In the genomic region with DNA sequence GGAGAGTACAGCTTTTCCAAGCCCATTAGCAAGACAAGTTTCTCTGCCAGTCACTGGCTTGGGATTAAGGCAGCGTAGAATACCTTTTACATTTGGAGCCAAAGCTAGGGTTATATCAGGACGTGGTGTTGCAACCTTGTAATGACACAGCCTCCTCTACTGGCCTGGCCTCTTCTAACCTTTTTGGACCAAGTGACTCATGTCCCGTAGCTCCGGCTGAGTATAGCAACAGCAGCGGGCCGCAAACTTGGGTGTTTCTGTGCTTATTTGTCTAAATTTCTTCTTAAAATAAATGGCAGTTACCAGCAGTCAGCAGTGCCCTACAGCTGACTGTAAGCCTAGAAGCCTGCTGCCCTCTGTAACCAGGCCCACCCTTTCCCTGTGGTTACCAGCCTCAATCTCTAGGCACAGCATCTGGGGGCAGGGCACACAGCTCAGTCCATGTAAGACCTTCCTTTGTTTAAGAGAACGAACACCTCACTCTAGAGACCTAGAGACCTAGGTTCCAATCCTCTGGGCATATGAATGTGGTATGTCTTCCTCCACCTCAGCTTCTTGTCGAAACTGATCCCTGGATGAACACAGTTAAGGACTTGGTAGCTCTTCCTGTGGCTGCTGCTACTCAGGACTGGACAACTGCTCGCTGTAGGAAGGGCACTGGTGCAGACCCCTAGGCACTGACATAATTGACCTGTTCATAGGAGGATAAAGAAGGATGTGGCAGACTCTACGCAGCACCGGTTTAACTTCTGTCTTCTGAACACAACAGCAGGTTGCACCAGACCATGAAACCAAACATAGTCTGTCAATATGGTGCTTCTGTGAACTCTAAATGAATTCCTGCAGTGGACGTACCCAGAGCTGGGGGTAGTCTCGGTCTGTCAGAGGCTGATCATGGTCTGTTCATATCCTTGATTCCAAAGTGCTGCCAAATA, we compare ENCODE assay signal across 12 mouse cellular contexts.
DNase-seq lines count a peak whose midpoint lies in the region; ATAC-seq lines count a peak whose summit lies in the region.
"Had no signal": no experiment of that assay in that cellular context is flagged by ENCODE, and none has a peak within 500 bp of the region (broad histone marks: within the 10 kb centered on the region; RNA-seq: fewer than 3 reads in every experiment).

No protein-coding gene starts in this region.

- no peaks in the 10 kb centered on the region for H3K36me3 ChIP-seq in liver, embryonic 16.5 days (ENCODE audit: control insufficient read depth, insufficient read depth)
- no peaks in the 10 kb centered on the region; the same call in 1 of the 2 replicates for H3K36me3 ChIP-seq in liver, embryonic 11.5 days (ENCODE audit: control insufficient read depth, insufficient read depth, low read length)
- H3K36me3 ChIP-seq: neural tube, embryonic 12.5 days had no signal

- H3K9me3 ChIP-seq in liver, embryonic 16.5 days (replicated peaks; ENCODE audit: control insufficient read depth, low read length): no peaks in the 10 kb centered on the region
- H3K9me3 ChIP-seq in liver, embryonic 11.5 days (ENCODE audit: control insufficient read depth, low read length): no peaks in the 10 kb centered on the region
- H3K9me3 ChIP-seq: heart, embryonic 13.5 days; neural tube, embryonic 12.5 days had no signal

- peaks cover 8% of the 10 kb centered on the region for H3K4me1 ChIP-seq in liver, embryonic 16.5 days (ENCODE audit: control insufficient read depth, low read depth, low read length)
- H3K4me1 ChIP-seq in liver, embryonic 11.5 days (replicated peaks; ENCODE audit: control insufficient read depth, insufficient read depth, low read length): peaks cover 6% of the 10 kb centered on the region
- H3K4me1 ChIP-seq: neural tube, embryonic 12.5 days had no signal

- H3K9ac ChIP-seq in liver, embryonic 16.5 days (ENCODE audit: low read depth, low read length): no peak overlapping the region
- H3K9ac ChIP-seq in liver, embryonic 11.5 days (ENCODE audit: low read depth, low read length): no peak overlapping the region
- H3K9ac ChIP-seq: heart, embryonic 13.5 days; lung, embryonic 14.5 days; neural tube, embryonic 12.5 days had no signal

- 59% methylated on average over 13 of the region's 13 CpGs for WGBS in liver, embryonic 16.5 days (ENCODE audit: insufficient replicate concordance)
- WGBS in liver, embryonic 11.5 days: 83% methylated on average over 13 of the region's 13 CpGs

- no peak overlapping the region for H3K4me2 ChIP-seq in liver, embryonic 16.5 days (ENCODE audit: low read depth, low read length)
- no peak overlapping the region for H3K4me2 ChIP-seq in liver, embryonic 11.5 days
- H3K4me2 ChIP-seq: heart, embryonic 13.5 days; lung, embryonic 14.5 days; neural tube, embryonic 12.5 days had no signal

- ATAC-seq in liver, embryonic 16.5 days (ENCODE audit: low read depth): peak; percentile 60; the same call in 1 of the 2 replicates
- ATAC-seq in liver, embryonic 11.5 days (replicated peaks; ENCODE audit: low FRiP score): no peak

- H3K27me3 ChIP-seq in liver, embryonic 16.5 days (ENCODE audit: control insufficient read depth, insufficient read depth, low read depth, low read length): no peaks in the 10 kb centered on the region
- H3K27me3 ChIP-seq in liver, embryonic 11.5 days (replicated peaks; ENCODE audit: control insufficient read depth, insufficient read depth, low read length): no peaks in the 10 kb centered on the region
- H3K27me3 ChIP-seq: heart, embryonic 13.5 days; neural tube, embryonic 12.5 days had no signal

- DNase-seq in liver, embryonic 11.5 days (ENCODE audit: low spot score): no peak
- DNase-seq in adipocyte (ENCODE audit: low spot score): peak; percentile 57
- peak; percentile 87 for DNase-seq in fibroblast of lung, adult 2 months (ENCODE audit: low read depth)
- DNase-seq in skeletal muscle tissue, adult 2 months (ENCODE audit: low read depth, low spot score): peak; percentile 83
- DNase-seq in right cerebral cortex, adult 2 months (ENCODE audit: low spot score in 2 of 2): no peak
- DNase-seq in left cerebral cortex, adult 8-10 months (ENCODE audit: low spot score in 2 of 2): no peak
- DNase-seq: layer of hippocampus, postnatal 36 days; lung, embryonic 14.5 days; right cerebral cortex, postnatal 14 days had no signal

- H3K27ac ChIP-seq in liver, embryonic 16.5 days (ENCODE audit: low read length): no peak overlapping the region
- no peak overlapping the region for H3K27ac ChIP-seq in liver, embryonic 11.5 days (ENCODE audit: low read depth, low read length)
- H3K27ac ChIP-seq: heart, embryonic 13.5 days; neural tube, embryonic 12.5 days had no signal

- no peak overlapping the region for H3K4me3 ChIP-seq in liver, embryonic 16.5 days (ENCODE audit: low read depth, low read length)
- H3K4me3 ChIP-seq in liver, embryonic 11.5 days (ENCODE audit: low read depth, low read length): no peak overlapping the region
- H3K4me3 ChIP-seq: heart, embryonic 13.5 days; neural tube, embryonic 12.5 days had no signal

Comparison
In these comparisons a context has a peak if more than half of its experiments do, and no peak if none do; other contexts are left out.
1. DNase-seq: peak in adipocyte (single experiment), fibroblast of lung, adult 2 months (single experiment) and skeletal muscle tissue, adult 2 months (single experiment); none in liver, embryonic 11.5 days (single experiment), right cerebral cortex, adult 2 months (0 of 2) and left cerebral cortex, adult 8-10 months (0 of 2).